Mouse (Mus musculus): ENCODE measurements at regions not wholly inside any gene's neighbourhood (a gene's known extent, or its start where the extent isn't known, plus 50 kb on each side); places are given as distances from the start of the nearest gene placed in this dataset.

GRCm38 (mm10) chr13:39351606-39352005, 390.9 kb upstream of the Slc35b3 start:
- DNase-seq (ENCODE audit: low read depth), result no peak

- DNase-seq (ENCODE audit: low read depth), result no peak
Measured at GRCm38 (mm10) chr13:39350668-39351067, 390.0 kb upstream of the Slc35b3 start.

GRCm38 (mm10) chr13:39347761-39348160, 387.1 kb upstream of the Slc35b3 start:
- no peak for DNase-seq (ENCODE audit: low read depth)

- no peak for DNase-seq (ENCODE audit: low read depth)
Measured at GRCm38 (mm10) chr13:39334874-39335273, 374.2 kb upstream of the Slc35b3 start.

GRCm38 (mm10) chr13:39329794-39330193, 369.1 kb upstream of the Slc35b3 start:
- peak; percentile 14 for DNase-seq (ENCODE audit: low read depth)

- peak; percentile 60 for DNase-seq (ENCODE audit: low read depth)
Measured at GRCm38 (mm10) chr13:39326176-39326575, 365.5 kb upstream of the Slc35b3 start.

- DNase-seq (ENCODE audit: low read depth), result peak; percentile 18
Measured at GRCm38 (mm10) chr13:39321111-39321510, 360.4 kb upstream of the Slc35b3 start.

GRCm38 (mm10) chr13:39309758-39310157, 349.1 kb upstream of the Slc35b3 start:
- no peak for DNase-seq (ENCODE audit: low read depth)

- DNase-seq (ENCODE audit: low read depth), result peak; percentile 74
Measured at GRCm38 (mm10) chr13:39307845-39308244, 347.2 kb upstream of the Slc35b3 start.

- peak; percentile 81 for DNase-seq (ENCODE audit: low read depth)
Measured at GRCm38 (mm10) chr13:39306851-39307250, 346.2 kb upstream of the Slc35b3 start.

- DNase-seq (ENCODE audit: low read depth), result peak; percentile 83
Measured at GRCm38 (mm10) chr13:39297129-39297528, 336.5 kb upstream of the Slc35b3 start.

- DNase-seq (ENCODE audit: low read depth), result peak; percentile 84
Measured at GRCm38 (mm10) chr13:39290216-39290960, 329.7 kb upstream of the Slc35b3 start.

- DNase-seq (ENCODE audit: low read depth), result peak; percentile 74
Measured at GRCm38 (mm10) chr13:39282272-39282671, 321.6 kb upstream of the Slc35b3 start.

- DNase-seq (ENCODE audit: low read depth), result peak; percentile 38
Measured at GRCm38 (mm10) chr13:39278101-39278500, 317.4 kb upstream of the Slc35b3 start.

GRCm38 (mm10) chr13:39266024-39266423, 305.3 kb upstream of the Slc35b3 start:
- DNase-seq (ENCODE audit: low read depth), result no peak

GRCm38 (mm10) chr13:39256708-39257107, 296.0 kb upstream of the Slc35b3 start:
- peak; percentile 41 for DNase-seq (ENCODE audit: low read depth)

- no peak for DNase-seq (ENCODE audit: low read depth)
Measured at GRCm38 (mm10) chr13:39255338-39255737, 294.7 kb upstream of the Slc35b3 start.

GRCm38 (mm10) chr13:39252591-39252990, 291.9 kb upstream of the Slc35b3 start:
- peak; percentile 73 for DNase-seq (ENCODE audit: low read depth)

GRCm38 (mm10) chr13:39250096-39250495, 289.4 kb upstream of the Slc35b3 start:
- DNase-seq (ENCODE audit: low read depth), result peak; percentile 24

- DNase-seq (ENCODE audit: low read depth), result peak; percentile 35
Measured at GRCm38 (mm10) chr13:39226829-39227228, 266.2 kb upstream of the Slc35b3 start.

GRCm38 (mm10) chr13:39225651-39226050, 265.0 kb upstream of the Slc35b3 start:
- peak; percentile 50 for DNase-seq (ENCODE audit: low read depth)

- DNase-seq (ENCODE audit: low read depth), result no peak
Measured at GRCm38 (mm10) chr13:39211076-39211475, 250.4 kb upstream of the Slc35b3 start.

GRCm38 (mm10) chr13:39183715-39184179, 223.1 kb upstream of the Slc35b3 start:
- peak; percentile 80 for DNase-seq (ENCODE audit: low read depth)

- no peak for DNase-seq (ENCODE audit: low read depth)
Measured at GRCm38 (mm10) chr13:39161980-39162379, 201.3 kb upstream of the Slc35b3 start.
